23 mouse cellular contexts compared by ENCODE assay signal in the genomic region with DNA sequence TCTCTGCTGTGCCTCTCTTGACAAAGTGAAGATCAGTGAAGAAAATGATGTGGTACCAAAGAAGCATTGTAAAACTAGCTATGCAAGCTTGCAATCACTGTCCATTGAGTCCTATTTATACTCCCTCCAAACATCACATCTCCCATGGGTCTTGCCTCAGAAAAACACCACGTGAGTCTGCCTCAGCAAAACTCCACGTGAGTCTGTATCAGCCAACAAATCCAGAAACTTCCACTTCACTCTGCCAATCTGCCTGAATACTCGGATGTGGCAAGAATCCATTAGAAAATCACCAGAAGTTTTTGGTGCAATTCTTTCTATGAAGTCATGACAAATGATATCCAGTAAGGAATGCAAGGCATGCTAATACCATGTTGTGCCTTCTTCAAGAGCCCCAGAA. TPM values are rescaled to one million over a fixed set of nuclear protein-coding genes. Genes with fewer than 3 reads are reported as not detected.
DNase-seq lines count a peak whose midpoint lies in the region; ATAC-seq lines count a peak whose summit lies in the region.
"Had no signal": no experiment of that assay in that cellular context is flagged by ENCODE, and none has a peak within 500 bp of the region (broad histone marks: within the 10 kb centered on the region; RNA-seq: fewer than 3 reads in every experiment).

No protein-coding gene starts in this region.

- 80% methylated on average over 3 of the region's 3 CpGs for whole genome bisulfite sequencing in forebrain, embryonic 11.5 days

- DNase-seq in adrenal gland, postnatal 14 days: peak; percentile 27
- no peak for DNase-seq in adrenal gland, adult 8-10 months
- DNase-seq in heart, adult 11 months: peak; percentile 94
- no peak for DNase-seq in heart, postnatal 14 days
- DNase-seq in heart, adult 9 months (ENCODE audit: low spot score in 2 of 2): peak; percentile 34 to 64
- no peak for DNase-seq in heart, postnatal 10 days
- DNase-seq in skeletal muscle tissue, adult 2 months (ENCODE audit: low read depth, low spot score): peak; percentile 82
- no peak for DNase-seq in forebrain, embryonic 11.5 days (ENCODE audit: low spot score)
- DNase-seq: adrenal gland, adult 2 months; cerebellum, adult 18-20 months; cerebellum, adult 9-11 months; cerebellum, postnatal 36 days; kidney, adult 18-20 months; kidney, postnatal 10 days had no signal

- H3K9ac ChIP-seq in forebrain, embryonic 11.5 days (ENCODE audit: low read length): no peak overlapping the region
- H3K9ac ChIP-seq: forebrain, embryonic 12.5 days; hindbrain, embryonic 14.5 days; intestine, embryonic 15.5 days had no signal

- H3K36me3 ChIP-seq in forebrain, embryonic 11.5 days (ENCODE audit: control insufficient read depth, insufficient read depth, low read length): no peaks in the 10 kb centered on the region
- H3K36me3 ChIP-seq: embryonic facial prominence, embryonic 10.5 days; forebrain, embryonic 12.5 days; hindbrain, embryonic 10.5 days; intestine, embryonic 15.5 days had no signal

- H3K4me3 ChIP-seq in forebrain, embryonic 11.5 days (ENCODE audit: low read depth, low read length): no peak overlapping the region
- H3K4me3 ChIP-seq: embryonic facial prominence, embryonic 10.5 days; erythroblast, embryonic 14.5 days; forebrain, embryonic 12.5 days; hindbrain, embryonic 10.5 days; intestine, embryonic 15.5 days had no signal

- H3K27me3 ChIP-seq in forebrain, embryonic 11.5 days (ENCODE audit: control insufficient read depth, insufficient read depth, low read length): no peaks in the 10 kb centered on the region
- H3K27me3 ChIP-seq: forebrain, embryonic 12.5 days; intestine, embryonic 15.5 days had no signal

- ATAC-seq in forebrain, embryonic 11.5 days (replicated peaks; ENCODE audit: low FRiP score): no peak
- ATAC-seq: activated CD4-positive, CD25-positive, alpha-beta regulatory T cell, adult 4 months; forebrain, embryonic 16.5 days; intestine, embryonic 15.5 days; Patski had no signal

- no peak overlapping the region for H3K27ac ChIP-seq in forebrain, embryonic 11.5 days (ENCODE audit: low read depth, low read length)
- H3K27ac ChIP-seq: embryonic facial prominence, embryonic 10.5 days; forebrain, embryonic 12.5 days; hindbrain, embryonic 10.5 days; hindbrain, embryonic 14.5 days; intestine, embryonic 15.5 days had no signal

- no peak overlapping the region for H3K4me2 ChIP-seq in forebrain, embryonic 11.5 days (ENCODE audit: low read depth, low read length, severe bottlenecking)
- H3K4me2 ChIP-seq: forebrain, embryonic 12.5 days; hindbrain, embryonic 14.5 days; intestine, embryonic 15.5 days had no signal

- no peaks in the 10 kb centered on the region for H3K9me3 ChIP-seq in forebrain, embryonic 11.5 days (ENCODE audit: control insufficient read depth, low read length)
- H3K9me3 ChIP-seq: embryonic facial prominence, embryonic 10.5 days; forebrain, embryonic 12.5 days; hindbrain, embryonic 10.5 days; intestine, embryonic 15.5 days had no signal

- H3K4me1 ChIP-seq in forebrain, embryonic 11.5 days (replicated peaks; ENCODE audit: control insufficient read depth, insufficient read depth, low read length): no peaks in the 10 kb centered on the region
- H3K4me1 ChIP-seq: embryonic facial prominence, embryonic 10.5 days; forebrain, embryonic 12.5 days; hindbrain, embryonic 10.5 days; intestine, embryonic 15.5 days had no signal

- intact Hi-C loops in heart, postnatal 14 days (cut with DNase I): no loop called here
- intact Hi-C loops in heart, postnatal 10 days (cut with DNase I): no loop called here

RNA-seq across cellular contexts. Expression of a gene that starts 38.0 kb away (rescaled TPM):
- total RNA-seq in adrenal gland, postnatal 14 days (2021): 3.8 and 5.1 TPM in 2 replicates
- 1 to 10 TPM in 1 of 4 experiments, under 1 TPM in 3; 0.58 to 1.4 (median 0.72) TPM for total RNA-seq in adrenal gland, adult 8-10 months (2022)
- 1 to 10 TPM; 1.1 to 1.7 TPM for total RNA-seq in heart, postnatal 14 days (2021)
- total RNA-seq in heart, postnatal 10 days (2021): 1 to 10 TPM; 3.7 to 3.9 TPM
- 27.9 and 30.1 TPM in 2 replicates for polyA plus RNA-seq in forebrain, embryonic 11.5 days (2014; fragmentation: Nextera tagmentation; extraction: Ambion mirVana)

Comparison
In these comparisons a context has a peak if more than half of its experiments do, and no peak if none do; other contexts are left out.
1. DNase-seq: peak in adrenal gland, postnatal 14 days (single experiment), heart, adult 11 months (single experiment), heart, adult 9 months (2 of 2) and skeletal muscle tissue, adult 2 months (single experiment); none in adrenal gland, adult 8-10 months (single experiment), heart, postnatal 14 days (0 of 2), heart, postnatal 10 days (0 of 2) and forebrain, embryonic 11.5 days (single experiment).